Mouse (Mus musculus) neutrophil, adult 83 days (primary cell): ENCODE results near the gene Mcrip2. TPM values are rescaled to one million over a fixed set of nuclear protein-coding genes. Genes with fewer than 3 reads are reported as not detected.

Experiments
- total RNA-seq, 2 experiments: library from RNA; stranded (reverse); gene quantifications; one replicate each; pipeline ENCODE4 v1.2.4; 2023

Gene Mcrip2
- 1 to 10 TPM; 3.8 to 4.2 TPM for total RNA-seq

DNA sequence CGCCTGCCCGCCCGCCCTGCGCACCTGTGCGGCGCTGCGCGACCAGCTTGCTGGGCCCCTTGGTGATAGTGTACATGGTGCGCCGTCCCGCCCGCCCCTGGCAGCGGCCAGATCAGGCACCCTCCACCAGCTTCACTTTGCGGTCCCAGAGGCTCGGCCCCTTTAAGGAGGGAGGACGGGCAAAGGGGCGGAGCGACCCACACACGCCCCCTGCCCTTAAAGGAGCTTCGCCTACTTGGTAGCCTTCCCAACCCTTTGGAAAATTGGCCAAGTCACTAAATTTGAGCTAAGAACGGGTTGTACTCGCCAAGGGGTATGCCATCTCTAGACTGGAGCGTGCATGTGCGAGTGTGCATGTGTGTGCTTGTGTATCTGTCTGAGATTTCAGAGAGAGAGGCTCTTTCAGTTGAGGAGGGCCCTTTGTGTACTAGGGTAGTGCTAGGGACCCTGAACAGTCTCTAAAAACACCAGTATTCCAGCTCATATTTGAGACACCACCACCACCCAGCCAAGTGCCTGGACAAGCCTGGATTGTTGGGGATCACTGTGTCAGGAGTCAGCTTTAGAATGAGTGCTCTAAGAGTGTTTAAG lies at the start of gene Mcrip2:
Gene Mcrip2 (minus strand): TSS at position 164 of the 591 bp plus-strand sequence.

DNA sequence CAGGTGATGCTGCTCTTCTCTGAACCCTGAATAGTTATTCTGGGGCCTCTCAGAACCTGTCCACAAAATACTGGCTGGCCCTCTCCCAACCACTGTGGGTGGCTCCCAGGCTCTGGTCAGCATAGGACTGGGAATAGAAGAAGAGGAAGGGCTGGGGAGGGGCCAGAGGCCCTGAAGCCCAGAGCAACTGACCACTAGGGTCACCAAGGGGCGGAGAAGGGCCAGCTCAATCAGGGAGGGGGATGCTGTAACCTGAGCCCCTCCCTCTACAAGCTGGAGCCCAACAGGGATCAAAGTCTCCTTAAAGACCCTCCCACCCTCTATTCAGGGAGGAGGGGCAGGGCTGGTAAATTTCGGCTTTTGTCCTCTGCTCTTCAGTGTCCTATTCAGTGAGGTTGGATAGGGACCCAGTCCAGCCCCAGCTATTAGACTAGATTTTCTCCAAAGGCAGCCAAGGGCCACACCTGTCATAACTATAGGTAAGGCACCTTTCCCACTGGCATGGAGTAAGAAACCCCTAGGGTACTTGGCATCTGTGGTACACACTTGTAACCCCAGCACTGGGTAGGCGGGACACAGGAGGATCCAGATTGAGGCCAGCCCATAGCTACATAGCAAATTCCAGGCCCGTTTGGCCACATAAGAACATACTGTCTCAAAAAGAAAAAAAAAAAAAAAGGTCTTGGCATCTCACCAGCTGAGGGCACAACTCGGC lies 11.8 kb upstream of the Mcrip2 start, which contains the start of gene Wfikkn1:
Gene Wfikkn1 (minus strand): TSS at position 663 of the 715 bp plus-strand sequence.

DNA sequence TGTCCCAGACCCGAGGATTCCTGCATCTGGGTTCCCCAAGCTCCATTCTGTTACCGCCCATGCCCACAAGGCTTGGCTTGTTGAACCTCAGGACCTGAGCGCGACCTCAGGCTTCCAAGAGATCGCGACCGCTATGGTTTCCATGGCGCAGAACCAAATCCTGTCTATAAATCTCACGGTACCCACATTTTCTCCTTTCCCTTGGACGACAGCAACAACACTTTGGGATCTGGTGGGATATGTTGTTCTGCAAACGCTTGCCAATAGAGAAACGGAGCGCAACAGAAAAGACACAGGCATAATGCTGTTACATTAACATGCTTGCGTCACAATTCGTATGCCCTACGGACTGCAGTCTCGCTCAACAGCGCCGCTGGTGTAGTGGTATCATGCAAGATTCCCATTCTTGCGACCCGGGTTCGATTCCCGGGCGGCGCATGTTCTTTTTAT lies 6.2 kb upstream of the Mcrip2 start, which contains the start of gene Mettl26:
Gene Mettl26 (plus strand): TSS at position 354 of the 450 bp plus-strand sequence.

DNA sequence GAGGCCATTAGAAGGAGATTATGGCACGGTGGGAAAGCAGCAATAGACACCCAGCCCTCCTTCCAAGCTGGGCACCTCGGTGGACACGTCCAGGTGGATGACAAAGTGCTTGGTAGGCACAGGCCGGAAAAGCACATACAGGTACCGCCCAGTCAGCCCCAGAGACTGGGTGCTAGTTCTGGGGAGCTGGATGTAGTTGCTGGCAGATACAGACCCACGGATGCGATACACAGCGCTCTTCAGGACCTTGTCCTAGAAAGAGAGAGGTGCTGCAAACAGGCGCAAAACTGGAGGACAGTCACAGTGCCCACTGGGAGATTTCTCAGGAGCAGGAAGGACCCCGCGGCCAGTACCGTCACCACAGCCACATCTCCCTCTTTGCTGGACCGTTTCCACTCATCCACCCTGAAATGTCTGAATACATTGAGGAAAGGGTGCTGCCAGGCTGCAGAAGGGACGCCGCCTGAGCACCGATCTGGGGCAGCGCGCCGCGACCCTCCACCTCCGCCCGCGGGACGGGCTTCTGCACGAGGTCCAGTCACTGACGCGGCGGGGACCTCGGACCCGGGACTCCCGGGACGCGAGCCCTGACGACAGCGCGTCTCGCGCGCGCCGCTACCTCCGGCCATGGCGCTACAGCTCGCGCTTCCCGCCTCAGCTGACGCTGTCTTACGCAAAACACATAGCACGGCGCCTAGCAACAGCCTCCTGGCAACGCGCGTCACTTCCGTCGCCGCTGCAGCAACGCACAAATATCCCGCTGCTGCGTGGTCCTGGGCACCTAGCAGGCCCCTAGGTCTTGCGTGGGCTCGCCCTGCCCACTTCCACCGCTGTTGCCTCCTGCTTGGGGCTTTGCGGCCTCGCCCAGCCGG lies 7.5 kb downstream of the Mcrip2 start, which contains the start of gene Wdr90:
Gene Wdr90 (minus strand): TSS at position 670 of the 872 bp plus-strand sequence.

DNA sequence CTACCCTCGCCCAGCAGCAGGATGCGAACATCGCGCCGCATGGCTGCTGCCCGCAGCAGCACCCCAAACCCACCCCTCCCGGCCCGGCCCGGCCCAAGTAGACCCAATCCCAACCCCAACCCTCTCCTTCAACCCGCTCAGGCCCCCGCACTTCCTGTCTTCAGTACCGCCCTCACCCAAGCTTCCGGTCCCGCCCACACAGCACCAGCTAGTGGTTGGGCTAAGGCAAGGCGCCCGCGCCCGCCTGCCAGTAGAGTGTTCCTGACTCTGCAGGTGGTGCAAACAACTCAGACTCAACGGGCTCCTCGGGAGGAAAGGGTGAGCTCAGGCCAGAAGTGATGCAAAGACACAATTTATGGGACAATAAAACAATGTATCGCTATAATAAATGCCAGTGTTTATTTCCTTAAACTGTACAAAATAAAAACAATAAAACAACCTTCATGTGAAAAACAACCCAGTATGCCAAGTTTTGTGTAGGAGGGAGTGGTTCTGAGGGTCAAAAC lies 24.1 kb downstream of the Mcrip2 start, which contains the start of gene Rhot2:
Gene Rhot2 (minus strand): TSS at position 456 of the 506 bp plus-strand sequence.

DNA sequence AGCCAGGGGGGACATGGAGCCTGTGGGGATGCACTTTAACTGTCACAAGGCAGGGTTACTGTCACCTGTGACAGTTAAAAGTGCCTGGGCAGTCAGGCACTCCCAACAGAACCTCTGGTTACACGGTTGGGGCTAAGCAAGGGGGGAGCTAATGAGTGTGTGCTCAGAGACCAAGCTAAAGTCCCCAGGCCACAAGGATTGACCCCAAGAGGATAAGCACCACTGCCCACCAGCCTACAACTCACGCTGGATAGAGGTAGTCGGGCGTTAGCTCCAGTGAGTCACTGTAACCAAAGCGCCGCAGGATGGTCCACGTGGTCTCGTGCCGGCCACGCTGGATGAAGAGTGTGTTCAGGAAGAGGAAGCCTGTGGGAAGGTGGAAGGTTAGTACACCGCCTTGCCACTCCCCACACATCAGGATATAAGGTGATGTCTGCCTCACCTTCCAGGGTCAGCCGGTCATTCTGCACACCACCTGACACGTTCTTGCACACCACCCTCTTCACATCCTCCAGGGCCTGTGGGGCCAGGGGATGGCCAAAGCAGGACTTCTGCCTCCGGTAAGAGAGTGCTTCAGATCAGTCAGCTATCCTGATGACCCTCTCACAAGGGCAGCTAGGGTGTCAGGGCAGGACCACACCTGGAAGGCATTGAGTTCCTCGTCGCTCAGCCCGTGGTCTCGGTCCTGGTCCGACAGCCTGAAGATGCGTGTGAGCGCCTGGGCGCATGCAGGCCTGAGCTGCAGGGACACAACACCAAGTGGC lies 27.3 kb downstream of the Mcrip2 start, which contains the start of gene Gm20683:
Gene Gm20683 (minus strand): TSS at position 647 of the 764 bp plus-strand sequence.

DNA sequence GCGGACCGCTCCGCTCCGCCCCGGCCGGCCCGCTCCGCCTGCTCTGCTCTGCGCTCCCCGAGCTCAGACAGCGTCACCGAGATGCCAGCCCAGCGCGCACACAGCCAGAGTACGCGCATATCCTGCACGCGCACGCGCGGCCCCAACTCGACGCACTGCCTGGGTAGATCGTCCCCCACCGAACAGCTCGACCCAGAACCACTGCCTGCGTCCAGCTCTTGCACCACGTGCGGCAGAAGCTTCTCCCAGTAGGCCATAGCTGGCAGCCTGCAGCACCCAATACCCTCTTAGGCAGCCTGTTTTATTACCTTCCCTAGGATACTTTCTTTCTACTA lies 31.5 kb downstream of the Mcrip2 start, which contains the start of gene Rhbdl1:
Gene Rhbdl1 (minus strand): TSS at position 220 of the 335 bp plus-strand sequence.

DNA sequence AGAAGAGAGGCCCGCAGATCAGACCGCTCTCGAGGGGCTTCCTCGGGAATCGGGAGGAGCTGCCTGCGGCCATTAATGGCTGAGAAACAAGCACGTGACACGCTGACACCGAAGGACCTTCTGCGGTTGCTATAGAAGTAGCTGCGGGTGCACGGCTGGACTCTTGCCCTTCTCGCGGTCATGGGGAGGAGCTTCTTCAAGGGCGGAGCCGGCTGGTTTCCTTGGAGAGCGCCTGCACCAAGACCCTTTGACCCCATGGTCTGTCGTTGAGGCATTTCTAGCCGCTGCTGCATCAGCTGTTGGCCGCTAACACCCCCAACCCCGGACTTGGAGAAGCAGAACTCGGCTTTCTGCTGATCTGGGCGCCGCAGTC lies 35.3 kb downstream of the Mcrip2 start, which contains the start of gene Stub1:
Gene Stub1 (minus strand): TSS at position 114 of the 373 bp plus-strand sequence.

DNA sequence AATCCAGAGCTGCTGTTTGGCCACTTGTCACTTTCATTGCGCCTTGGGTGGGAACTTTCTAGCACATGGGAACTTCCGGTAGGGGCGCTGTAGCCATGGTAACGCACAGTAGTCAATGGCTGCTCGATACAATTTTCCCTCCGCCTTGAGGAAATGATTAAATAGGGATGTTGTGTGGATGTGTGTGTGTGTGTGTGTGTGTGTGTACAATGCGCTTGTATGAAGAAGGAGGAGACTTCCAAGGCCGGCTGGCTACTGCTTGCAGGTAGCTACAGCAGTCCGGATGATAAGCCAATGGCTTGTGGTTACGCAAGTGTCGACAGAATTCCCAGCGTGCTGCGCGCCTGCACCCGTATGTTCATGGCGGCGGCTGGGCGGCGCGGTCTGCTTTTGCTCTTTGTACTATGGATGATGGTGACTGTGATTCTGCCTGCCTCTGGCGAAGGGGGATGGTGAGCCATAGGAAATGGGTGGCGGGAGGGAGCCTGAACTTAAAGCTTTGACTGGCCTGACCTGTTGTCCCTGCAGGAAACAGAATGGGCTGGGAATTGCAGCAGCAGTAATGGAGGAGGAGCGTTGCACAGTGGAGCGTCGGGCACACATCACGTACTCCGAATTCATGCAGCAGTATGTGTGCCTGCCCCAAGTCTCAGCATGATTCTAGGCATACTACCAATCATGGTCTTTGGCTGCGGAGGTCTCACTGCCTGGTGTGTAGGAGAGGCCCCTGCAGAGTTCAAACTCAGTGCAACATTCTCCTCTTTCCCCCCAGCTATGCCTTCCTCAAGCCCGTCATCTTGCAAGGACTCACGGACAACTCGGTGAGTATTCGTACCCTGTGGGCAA lies 39.6 kb downstream of the Mcrip2 start, which contains the start of gene Jmjd8:
Gene Jmjd8 (plus strand): TSS at position 156 of the 846 bp plus-strand sequence.

DNA sequence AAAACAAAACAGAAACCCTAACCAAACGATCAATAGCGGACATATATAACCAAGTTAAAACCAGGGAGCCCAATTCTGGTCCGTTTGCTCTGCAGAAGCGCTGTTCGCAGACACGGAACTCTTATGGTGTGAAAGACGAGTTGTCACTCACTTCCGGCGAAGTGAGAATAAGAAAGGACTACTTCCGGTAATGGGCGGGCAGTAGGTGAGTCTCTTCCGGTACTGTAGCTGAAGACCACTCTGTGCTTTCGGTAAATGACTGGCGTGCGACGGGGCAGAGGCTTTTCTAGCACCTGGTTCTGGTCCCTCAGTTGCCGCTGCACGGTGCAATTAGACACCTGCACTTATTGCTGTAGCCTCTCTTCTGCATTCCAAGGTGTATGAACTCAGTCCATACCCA lies 45.1 kb downstream of the Mcrip2 start, which contains the start of gene Wdr24:
Gene Wdr24 (plus strand): TSS at position 176 of the 400 bp plus-strand sequence.

Other genes with a start within 250 kb of the Mcrip2 start
- not detected for gene Gng13, start 151.6 kb downstream of the Mcrip2 start, total RNA-seq
- 10 to 100 TPM; 20.2 to 26.7 TPM for gene Chtf18, start 141.3 kb downstream of the Mcrip2 start, total RNA-seq
- gene Rpusd1, start 141.1 kb downstream of the Mcrip2 start, total RNA-seq: 1 to 10 TPM; 6.4 TPM
- gene Mslnl, start 132.7 kb downstream of the Mcrip2 start, total RNA-seq: not detected
- gene Msln, start 114.4 kb downstream of the Mcrip2 start, total RNA-seq: not detected
- 10 to 100 TPM; 20.6 to 26.5 TPM for gene Narfl, start 95.0 kb downstream of the Mcrip2 start, total RNA-seq
- 10 to 100 TPM; 10.6 to 16.5 TPM for gene Haghl, start 83.1 kb downstream of the Mcrip2 start, total RNA-seq
- gene Ccdc78, start 82.2 kb downstream of the Mcrip2 start, total RNA-seq: not detected
- 10 to 100 TPM; 33.6 to 34.8 TPM for gene Fam173a, start 75.9 kb downstream of the Mcrip2 start, total RNA-seq
- gene AC134908.4, start 73.1 kb downstream of the Mcrip2 start, total RNA-seq: under 1 TPM in 1 of 2 experiments, not detected in 1; 0.66 TPM
- 10 to 100 TPM; 16.1 to 17.2 TPM for gene Metrn, start 71.6 kb downstream of the Mcrip2 start, total RNA-seq
- gene Fbxl16, start 59.7 kb downstream of the Mcrip2 start, total RNA-seq: not detected
- 10 to 100 TPM; 13.2 to 15.2 TPM for gene Wdr24, start 45.1 kb downstream of the Mcrip2 start, total RNA-seq
- gene Jmjd8, start 39.9 kb downstream of the Mcrip2 start, total RNA-seq: 10 to 100 TPM; 12.4 to 16.8 TPM
- gene Stub1, start 35.4 kb downstream of the Mcrip2 start, total RNA-seq: 10 to 100 TPM; 45.6 to 55.2 TPM
- gene Rhbdl1, start 31.5 kb downstream of the Mcrip2 start, total RNA-seq: 1 to 10 TPM; 2.3 to 2.5 TPM
- 1 to 10 TPM; 2.7 to 4.2 TPM for gene Gm20683, start 27.0 kb downstream of the Mcrip2 start, total RNA-seq
- gene Rhot2, start 23.9 kb downstream of the Mcrip2 start, total RNA-seq: 10 to 100 TPM; 37.5 to 40.0 TPM
- 10 to 100 TPM; 28.2 to 31.0 TPM for gene Wdr90, start 7.3 kb downstream of the Mcrip2 start, total RNA-seq
- gene Mettl26, start 6.3 kb upstream of the Mcrip2 start, total RNA-seq: 10 to 100 TPM; 10.2 to 10.3 TPM
- 1 to 10 TPM; 2.5 to 3.8 TPM for gene Wfikkn1, start 12.1 kb upstream of the Mcrip2 start, total RNA-seq
- 10 to 100 TPM; 16.6 to 19.2 TPM for gene Rab40c, start 51.0 kb upstream of the Mcrip2 start, total RNA-seq
- gene Pigq, start 76.2 kb upstream of the Mcrip2 start, total RNA-seq: 100 to 1,000 TPM in 1 of 2 experiments, 10 to 100 TPM in 1; 70.2 to 101 TPM
- under 1 TPM; 0.20 to 0.93 TPM for gene Nhlrc4, start 76.2 kb upstream of the Mcrip2 start, total RNA-seq
- gene A930017K11Rik, start 83.8 kb upstream of the Mcrip2 start, total RNA-seq: not detected
- 10 to 100 TPM; 17.0 to 22.0 TPM for gene Capn15, start 117.0 kb upstream of the Mcrip2 start, total RNA-seq
- 1 to 10 TPM; 1.7 to 1.9 TPM for gene Rab11fip3, start 200.8 kb upstream of the Mcrip2 start, total RNA-seq
- gene Decr2, start 221.6 kb upstream of the Mcrip2 start, total RNA-seq: 1 to 10 TPM; 3.8 to 4.5 TPM
- gene Nme4, start 226.8 kb upstream of the Mcrip2 start, total RNA-seq: 1 to 10 TPM; 5.3 to 5.4 TPM
- 10 to 100 TPM; 66.8 to 74.8 TPM for gene Tmem8, start 244.5 kb upstream of the Mcrip2 start, total RNA-seq